Mouse (Mus musculus) lung, adult 2 months (tissue): ENCODE results near the gene F2rl1.

Experiments used
- CTCF ChIP-seq: fragments of 200-500 bp; IDR thresholded peaks from 2 replicates; pipeline ENCODE4 v1.5.1; 2011; ENCODE audit warnings: mild to moderate bottlenecking, low read length, control low read depth; ENCODE audit not compliant: insufficient read depth
- POLR2A ChIP-seq: fragments of 200-500 bp; IDR thresholded peaks from 2 replicates; pipeline ENCODE4 v1.6.1; 2011; ENCODE audit warnings: low read depth, mild to moderate bottlenecking, control low read depth, low read length, borderline replicate concordance; ENCODE audit errors: extremely low read depth

- TF ChIP-seq CTCF: no peak
- no peak for TF ChIP-seq POLR2A
These were observed 45.9 kb upstream of the F2rl1 start for GRCm38 (mm10) chr13:95570877-95571276.
